Comparison of ENCODE assay signal across 14 mouse cellular contexts in genomic region chr7:36449181-36449915, GRCm38 (mm10).
DNase-seq lines count a peak whose midpoint lies in the region; ATAC-seq lines count a peak whose summit lies in the region.
"Had no signal": no experiment of that assay in that cellular context is flagged by ENCODE, and none has a peak within 500 bp of the region (broad histone marks: within the 10 kb centered on the region; RNA-seq: fewer than 3 reads in every experiment).

No protein-coding gene starts in this region.

- no peak overlapping the region for H3K4me3 ChIP-seq in embryonic facial prominence, embryonic 14.5 days (ENCODE audit: low read depth, low read length)
- no peak overlapping the region for H3K4me3 ChIP-seq in embryonic facial prominence, embryonic 10.5 days
- H3K4me3 ChIP-seq in kidney, embryonic 14.5 days (ENCODE audit: low read length), result no peak overlapping the region
- H3K4me3 ChIP-seq: heart, embryonic 12.5 days; midbrain, embryonic 10.5 days had no signal

- H3K27ac ChIP-seq in embryonic facial prominence, embryonic 14.5 days (replicated peaks; ENCODE audit: low read depth, low read length), result no peak overlapping the region
- no peak overlapping the region for H3K27ac ChIP-seq in embryonic facial prominence, embryonic 10.5 days (replicated peaks)
- no peak overlapping the region for H3K27ac ChIP-seq in kidney, embryonic 14.5 days (ENCODE audit: low read depth, low read length)
- H3K27ac ChIP-seq: midbrain, embryonic 10.5 days had no signal

- DNase-seq in embryonic facial prominence, embryonic 14.5 days (ENCODE audit: low spot score), result peak; percentile 34
- no peak for DNase-seq in embryonic facial prominence, embryonic 10.5 days (ENCODE audit: low spot score)
- peak; percentile 58 to 83 for DNase-seq in frontal cortex, adult 2 months (ENCODE audit: extremely low spot score in 1 of 2, low spot score in 1 of 2)
- DNase-seq in layer of hippocampus, postnatal 10 days (ENCODE audit: low spot score in 2 of 2), result peak; percentile 30 to 43
- no peak for DNase-seq in thymus, postnatal 14 days
- no peak for DNase-seq in neural tube, embryonic 10.5 days (ENCODE audit: extremely low spot score, low spot score)
- DNase-seq: cerebellum, adult 11 months; kidney, postnatal 4 days; spleen, adult 18-20 months; thymus, adult 18-20 months had no signal

- no peaks in the 10 kb centered on the region for H3K9me3 ChIP-seq in embryonic facial prominence, embryonic 14.5 days (ENCODE audit: control insufficient read depth, low read length)
- no peaks in the 10 kb centered on the region for H3K9me3 ChIP-seq in embryonic facial prominence, embryonic 10.5 days
- no peaks in the 10 kb centered on the region for H3K9me3 ChIP-seq in kidney, embryonic 14.5 days (ENCODE audit: control insufficient read depth, low read length)
- H3K9me3 ChIP-seq: heart, embryonic 12.5 days; midbrain, embryonic 10.5 days had no signal

- H3K4me2 ChIP-seq in embryonic facial prominence, embryonic 14.5 days (ENCODE audit: low read depth, low read length), result no peak overlapping the region
- H3K4me2 ChIP-seq in kidney, embryonic 14.5 days (replicated peaks; ENCODE audit: low read depth, low read length), result no peak overlapping the region
- H3K4me2 ChIP-seq: heart, embryonic 12.5 days had no signal

- WGBS in embryonic facial prominence, embryonic 14.5 days, result 55% methylated on average over 6 of the region's 6 CpGs
- 76% methylated on average over 6 of the region's 6 CpGs for WGBS in embryonic facial prominence, embryonic 10.5 days
- WGBS in kidney, embryonic 14.5 days, result 84% methylated on average over 6 of the region's 6 CpGs

- no peaks in the 10 kb centered on the region for H3K4me1 ChIP-seq in embryonic facial prominence, embryonic 14.5 days (ENCODE audit: control insufficient read depth, insufficient read depth, low read length)
- no peaks in the 10 kb centered on the region for H3K4me1 ChIP-seq in embryonic facial prominence, embryonic 10.5 days
- no peaks in the 10 kb centered on the region for H3K4me1 ChIP-seq in kidney, embryonic 14.5 days (ENCODE audit: control insufficient read depth, insufficient read depth, low read length)
- H3K4me1 ChIP-seq: heart, embryonic 12.5 days; midbrain, embryonic 10.5 days had no signal

- ATAC-seq in embryonic facial prominence, embryonic 14.5 days (ENCODE audit: low read depth), result no peak
- 0 out of 2 replicates have a peak, but pooled peaks have one; percentile 6 for ATAC-seq in neutrophil, adult 5-6 weeks (ENCODE audit: extremely low read depth, insufficient number of reproducible peaks, low FRiP score, poor library complexity, severe bottlenecking)
- no peak for ATAC-seq in kidney, embryonic 14.5 days (ENCODE audit: low FRiP score, low TSS enrichment)

- no peaks in the 10 kb centered on the region for H3K27me3 ChIP-seq in embryonic facial prominence, embryonic 14.5 days (replicated peaks; ENCODE audit: control insufficient read depth, insufficient read depth, low read length)
- no peaks in the 10 kb centered on the region for H3K27me3 ChIP-seq in embryonic facial prominence, embryonic 10.5 days (replicated peaks; ENCODE audit: low read depth, poor library complexity, severe bottlenecking)
- H3K27me3 ChIP-seq in kidney, embryonic 14.5 days (ENCODE audit: control insufficient read depth, insufficient read depth, low read length), result no peaks in the 10 kb centered on the region
- H3K27me3 ChIP-seq: heart, embryonic 12.5 days had no signal

- H3K9ac ChIP-seq in embryonic facial prominence, embryonic 14.5 days (ENCODE audit: low read depth, low read length), result no peak overlapping the region
- H3K9ac ChIP-seq in kidney, embryonic 14.5 days (ENCODE audit: low read depth, low read length), result no peak overlapping the region
- H3K9ac ChIP-seq: heart, embryonic 12.5 days had no signal

- no peaks in the 10 kb centered on the region for H3K36me3 ChIP-seq in embryonic facial prominence, embryonic 14.5 days (ENCODE audit: control insufficient read depth, insufficient read depth, low read length)
- no peaks in the 10 kb centered on the region for H3K36me3 ChIP-seq in embryonic facial prominence, embryonic 10.5 days (replicated peaks)
- no peaks in the 10 kb centered on the region for H3K36me3 ChIP-seq in kidney, embryonic 14.5 days (ENCODE audit: control insufficient read depth, insufficient read depth, low read length)
- H3K36me3 ChIP-seq: heart, embryonic 12.5 days; midbrain, embryonic 10.5 days had no signal

Comparison
In these comparisons a context has a peak if more than half of its experiments do, and no peak if none do; other contexts are left out.
1. DNase-seq: peak in embryonic facial prominence, embryonic 14.5 days (single experiment), frontal cortex, adult 2 months (2 of 2) and layer of hippocampus, postnatal 10 days (2 of 2); none in embryonic facial prominence, embryonic 10.5 days (single experiment), thymus, postnatal 14 days (single experiment) and neural tube, embryonic 10.5 days (single experiment).